Mouse (Mus musculus) neutrophil, adult 5-6 weeks (primary cell): ENCODE data around the gene Glyctk. TPM values are rescaled to one million over a fixed set of nuclear protein-coding genes. Genes with fewer than 3 reads are reported as not detected.
A peak's percentile ranks its signal among the peaks of the same experiment; 100 is the strongest.

Source experiments
- ATAC-seq: fragments of 151-379, 151-347 bp; 2 replicates; pipeline ENCODE4 v1.8.0; 2017; ENCODE audit warnings: mild to moderate bottlenecking, moderate TSS enrichment; ENCODE audit not compliant: insufficient number of reproducible peaks, poor library complexity, low FRiP score, severe bottlenecking; ENCODE audit errors: extremely low read depth
- total RNA-seq: library from RNA; stranded (forward); fragments of 200-1000 nt; gene quantifications from 2 replicates; pipeline ENCODE4 v1.2.3, GENCODE M21; 2017

Glyctk gene
- total RNA-seq, 1 experiment from 2014 or later, result 4.2 TPM

- peak; percentile 31; the same call in 1 of the 2 replicates for ATAC-seq
Measured at GRCm38 (mm10) chr9:106156419-106156818, 1.5 kb downstream of the Glyctk start.

- no peak for ATAC-seq
Measured at GRCm38 (mm10) chr9:106154106-106154505, 3.8 kb downstream of the Glyctk start.

- no peak for ATAC-seq
Measured at GRCm38 (mm10) chr9:106149399-106149754, 8.6 kb downstream of the Glyctk start.

GRCm38 (mm10) chr9:106148541-106149398, 9.2 kb downstream of the Glyctk start:
- no peak; the same call in 1 of the 2 replicates for ATAC-seq

GRCm38 (mm10) chr9:106147851-106148431, 10.0 kb downstream of the Glyctk start:
- no peak for ATAC-seq

- ATAC-seq, result 0 out of 2 replicates have a peak, but pooled peaks have one; percentile 15
Measured at GRCm38 (mm10) chr9:106147281-106147680, 10.7 kb downstream of the Glyctk start.

GRCm38 (mm10) chr9:106145582-106145981, 12.4 kb downstream of the Glyctk start:
- no peak for ATAC-seq

- ATAC-seq, result no peak
Measured at GRCm38 (mm10) chr9:106144176-106144575, 13.8 kb downstream of the Glyctk start.

GRCm38 (mm10) chr9:106141955-106142354, 16.0 kb downstream of the Glyctk start:
- ATAC-seq, result no peak

GRCm38 (mm10) chr9:106139763-106140162, 18.2 kb downstream of the Glyctk start:
- ATAC-seq, result no peak

GRCm38 (mm10) chr9:106137671-106138216, 20.2 kb downstream of the Glyctk start:
- ATAC-seq, result no peak

- ATAC-seq, result no peak
Measured at GRCm38 (mm10) chr9:106130250-106130649, 27.7 kb downstream of the Glyctk start.

- ATAC-seq, result no peak
Measured at GRCm38 (mm10) chr9:106129072-106129471, 28.9 kb downstream of the Glyctk start.

GRCm38 (mm10) chr9:106126786-106127251, 31.1 kb downstream of the Glyctk start:
- no peak for ATAC-seq

GRCm38 (mm10) chr9:106123599-106123998, 34.3 kb downstream of the Glyctk start:
- ATAC-seq, result peak; percentile 39; the same call in 1 of the 2 replicates

- ATAC-seq, result no peak
Measured at GRCm38 (mm10) chr9:106119075-106119474, 38.9 kb downstream of the Glyctk start.

- ATAC-seq, result no peak
Measured at GRCm38 (mm10) chr9:106115801-106116424, 42.0 kb downstream of the Glyctk start.

- no peak for ATAC-seq
Measured at GRCm38 (mm10) chr9:106112770-106113423, 45.0 kb downstream of the Glyctk start.

- ATAC-seq, result no peak
Measured at GRCm38 (mm10) chr9:106106241-106106640, 51.7 kb downstream of the Glyctk start.
